Mouse (Mus musculus) NIH3T3 (cell line): ENCODE results near the gene Ankle2.
A peak's percentile ranks its signal among the peaks of the same experiment; 100 is the strongest.

Experiments
- DNase-seq: peaks from one replicate; pipeline ENCODE4 v3.0.0-alpha.2; 2012; ENCODE audit warnings: low read depth

Gene Ankle2

GRCm38 (mm10) chr5:110230780-110231461 is at the start of gene Ankle2:
Gene Ankle2 (plus strand): TSS chr5:110231004.
- DNase-seq = peak; percentile 97

GRCm38 (mm10) chr5:110181716-110182115 is 49.1 kb upstream of the Ankle2 start:
- peak; percentile 59 for DNase-seq

GRCm38 (mm10) chr5:110203164-110203895 is 27.5 kb upstream of the Ankle2 start:
- DNase-seq = peak; percentile 16

GRCm38 (mm10) chr5:110204777-110205176 is 26.0 kb upstream of the Ankle2 start:
- DNase-seq = peak; percentile 14

GRCm38 (mm10) chr5:110211312-110211711 is 19.5 kb upstream of the Ankle2 start:
- no peak for DNase-seq

GRCm38 (mm10) chr5:110216780-110217179 is 14.0 kb upstream of the Ankle2 start:
- DNase-seq = no peak

- peak; percentile 21 for DNase-seq
These were observed 10.5 kb upstream of the Ankle2 start for GRCm38 (mm10) chr5:110220331-110220730.

- no peak for DNase-seq
These were observed 8.0 kb upstream of the Ankle2 start for GRCm38 (mm10) chr5:110222757-110223156.

- DNase-seq = no peak
These were observed 5.7 kb upstream of the Ankle2 start for GRCm38 (mm10) chr5:110225056-110225455.

- no peak for DNase-seq
These were observed 3.4 kb upstream of the Ankle2 start for GRCm38 (mm10) chr5:110227336-110227883.

GRCm38 (mm10) chr5:110230401-110230779 is 414 bp upstream of the Ankle2 start:
- no peak for DNase-seq

- peak; percentile 56 for DNase-seq
These were observed 834 bp downstream of the Ankle2 start for GRCm38 (mm10) chr5:110231638-110232037.

GRCm38 (mm10) chr5:110232346-110232745 is 1.5 kb downstream of the Ankle2 start:
- DNase-seq = no peak

- DNase-seq = no peak
These were observed 13.3 kb downstream of the Ankle2 start for GRCm38 (mm10) chr5:110244091-110244490.

- DNase-seq = no peak
These were observed 36.1 kb downstream of the Ankle2 start for GRCm38 (mm10) chr5:110266941-110267340.

- peak; percentile 99 for DNase-seq
These were observed 38.6 kb downstream of the Ankle2 start, which contains the start of gene Pgam5 for GRCm38 (mm10) chr5:110269141-110270101. Gene Pgam5 (minus strand): TSS chr5:110269913.

- DNase-seq = no peak
These were observed 39.4 kb downstream of the Ankle2 start for GRCm38 (mm10) chr5:110270242-110270641.

GRCm38 (mm10) chr5:110274147-110274546 is 43.3 kb downstream of the Ankle2 start:
- DNase-seq = no peak

- no peak for DNase-seq
These were observed 44.0 kb downstream of the Ankle2 start for GRCm38 (mm10) chr5:110274846-110275245.

GRCm38 (mm10) chr5:110276391-110276790 is 45.6 kb downstream of the Ankle2 start:
- no peak for DNase-seq

- DNase-seq = no peak
These were observed 46.1 kb downstream of the Ankle2 start for GRCm38 (mm10) chr5:110276910-110277309.

GRCm38 (mm10) chr5:110281984-110282383 is 51.2 kb downstream of the Ankle2 start:
- DNase-seq = no peak
